ENCODE assay signal across 8 mouse cellular contexts in the genomic region with DNA sequence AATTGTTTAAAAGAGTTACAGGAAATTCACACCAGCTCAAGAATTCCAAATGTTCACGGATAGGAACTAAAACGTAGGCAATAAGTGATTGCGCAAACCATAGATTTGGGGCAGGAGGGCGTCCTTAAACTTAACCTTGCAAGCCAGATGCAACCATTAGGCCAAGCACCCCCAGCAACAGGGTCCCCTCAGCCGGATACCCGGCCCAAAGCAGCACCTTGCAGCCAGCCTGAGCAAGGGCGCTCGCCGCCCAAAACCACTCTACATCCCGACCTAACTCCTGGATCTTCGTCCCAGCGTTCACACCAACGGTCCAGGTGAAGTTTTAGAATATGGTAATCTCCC. TPM values are rescaled to one million over a fixed set of nuclear protein-coding genes. Genes with fewer than 3 reads are reported as not detected.
DNase-seq lines count a peak whose midpoint lies in the region; ATAC-seq and TF ChIP-seq lines count a peak whose summit lies in the region.

No protein-coding gene starts in this region.

- DNase-seq in cerebellum, adult 2 months, result no peak
- DNase-seq in cerebellum, adult 8-10 months, result no peak
- peak; percentile 41 for DNase-seq in 416B (ENCODE audit: low read depth)
- no peak for DNase-seq in forebrain, embryonic 10.5 days (ENCODE audit: extremely low spot score, low spot score)
- peak; percentile 41 for DNase-seq in liver
- DNase-seq in cerebellum, adult 18-20 months, result no peak
- DNase-seq in urinary bladder, postnatal 10 days (ENCODE audit: low spot score), result no peak

- H3K4me3 ChIP-seq in cerebellum, adult 2 months (replicated peaks; ENCODE audit: insufficient read depth, low read depth, low read length), result peak overlapping the region; percentile 67
- peak overlapping the region; percentile 87 for H3K4me3 ChIP-seq in forebrain, embryonic 10.5 days
- H3K4me3 ChIP-seq in stomach, embryonic 14.5 days (ENCODE audit: low read depth, low read length), result peak overlapping the region; percentile 82

- no peak for TF ChIP-seq CTCF in cerebellum, adult 2 months (IDR thresholded peaks at IDR 0.05; ENCODE audit: borderline replicate concordance, insufficient read depth, low read depth, low read length)

- no peaks in the 10 kb centered on the region; the same call in 1 of the 2 replicates for H3K4me1 ChIP-seq in cerebellum, adult 2 months (ENCODE audit: control insufficient read depth, insufficient read depth, low read length)
- H3K4me1 ChIP-seq in forebrain, embryonic 10.5 days, result peaks cover 40% of the 10 kb centered on the region
- peaks cover 17% of the 10 kb centered on the region; the same call in 1 of the 2 replicates for H3K4me1 ChIP-seq in stomach, embryonic 14.5 days (ENCODE audit: control insufficient read depth, insufficient read depth, low read length)

- no peaks in the 10 kb centered on the region for H3K36me3 ChIP-seq in forebrain, embryonic 10.5 days (replicated peaks)
- no peaks in the 10 kb centered on the region for H3K36me3 ChIP-seq in stomach, embryonic 14.5 days (ENCODE audit: control insufficient read depth, insufficient read depth, low read length)

- ATAC-seq in stomach, embryonic 14.5 days (ENCODE audit: insufficient number of reproducible peaks, insufficient read depth, low FRiP score, low read depth), result no peak

- peak overlapping the region; percentile 76; the same call in 1 of the 2 replicates for H3K9ac ChIP-seq in stomach, embryonic 14.5 days (replicated peaks; ENCODE audit: low read depth, low read length)

- H3K9me3 ChIP-seq in forebrain, embryonic 10.5 days, result no peaks in the 10 kb centered on the region
- no peaks in the 10 kb centered on the region for H3K9me3 ChIP-seq in stomach, embryonic 14.5 days (ENCODE audit: control insufficient read depth, low read depth, low read length)

- TF ChIP-seq POLR2A in cerebellum, adult 2 months (IDR thresholded peaks at IDR 0.05; ENCODE audit: borderline replicate concordance, insufficient read depth, low read length), result no peak

- 2% methylated on average over 13 of the region's 13 CpGs for WGBS in cerebellum, adult 2 months
- 1% methylated on average over 13 of the region's 13 CpGs for WGBS in forebrain, embryonic 10.5 days
- WGBS in stomach, embryonic 14.5 days, result 1% methylated on average over 13 of the region's 13 CpGs

- peak overlapping the region; percentile 69 for H3K4me2 ChIP-seq in stomach, embryonic 14.5 days (replicated peaks; ENCODE audit: low read depth, low read length)

- no peaks in the 10 kb centered on the region for H3K27me3 ChIP-seq in cerebellum, adult 2 months (ENCODE audit: control insufficient read depth, insufficient read depth, low read length)
- peaks cover 14% of the 10 kb centered on the region for H3K27me3 ChIP-seq in forebrain, embryonic 10.5 days (ENCODE audit: poor library complexity, severe bottlenecking)
- H3K27me3 ChIP-seq in stomach, embryonic 14.5 days (ENCODE audit: control insufficient read depth, insufficient read depth, low read length), result no peaks in the 10 kb centered on the region

- peak overlapping the region; percentile 4; the same call in 1 of the 2 replicates for H3K27ac ChIP-seq in cerebellum, adult 2 months (ENCODE audit: insufficient read depth, low read length)
- peak overlapping the region; percentile 91 for H3K27ac ChIP-seq in forebrain, embryonic 10.5 days
- H3K27ac ChIP-seq in stomach, embryonic 14.5 days (ENCODE audit: low read length), result no peak overlapping the region

RNA-seq across cellular contexts. Expression of gene Zcchc2, which starts 0.6 kb away (rescaled TPM):
- 19.7 and 19.8 TPM in 2 replicates for polyA plus RNA-seq in cerebellum, adult 2 months (2012; rRNA removed)
- polyA plus RNA-seq in forebrain, embryonic 10.5 days (2016; fragmentation: Nextera tagmentation; extraction: Ambion mirVana), result 2.1 and 2.4 TPM in 2 replicates
- 3.1 and 3.8 TPM in 2 replicates for polyA plus RNA-seq in stomach, embryonic 14.5 days (2014; fragmentation: Nextera tagmentation; extraction: Ambion mirVana)

Comparison
In these comparisons a context has a peak if more than half of its experiments do, and no peak if none do; other contexts are left out.
1. DNase-seq: peak in 416B (single experiment) and liver (single experiment); none in cerebellum, adult 2 months (0 of 2), cerebellum, adult 8-10 months (single experiment), forebrain, embryonic 10.5 days (single experiment), cerebellum, adult 18-20 months (0 of 2) and urinary bladder, postnatal 10 days (single experiment).
2. Peak in every context shown above with its lines, with median percentiles within 50 percentile points of each other: H3K4me3 ChIP-seq.